8 mouse cellular contexts compared by ENCODE assay signal in genomic region chr2:32312318-32312964, GRCm38 (mm10). TPM values are rescaled to one million over a fixed set of nuclear protein-coding genes. Genes with fewer than 3 reads are reported as not detected.
DNase-seq lines count a peak whose midpoint lies in the region; ATAC-seq lines count a peak whose summit lies in the region.

No protein-coding gene starts in this region.

- intact Hi-C loops in heart, postnatal 10 days (cut with DNase I): no loop called here

- H3K36me3 ChIP-seq in embryonic facial prominence, embryonic 15.5 days: peaks cover 33% of the 10 kb centered on the region

- H3K4me2 ChIP-seq in embryonic facial prominence, embryonic 15.5 days (replicated peaks): peak overlapping the region; percentile 99

- no peaks in the 10 kb centered on the region for H3K27me3 ChIP-seq in embryonic facial prominence, embryonic 15.5 days

- peaks cover 68% of the 10 kb centered on the region for H3K4me1 ChIP-seq in embryonic facial prominence, embryonic 15.5 days

- H3K9ac ChIP-seq in embryonic facial prominence, embryonic 15.5 days: peak overlapping the region; percentile 62

- DNase-seq in CD8-positive naive resting alpha-beta T cell, adult 2 months (ENCODE audit: low read depth in 2 of 2, low spot score in 2 of 2): peak; percentile 67 to 83
- peak; percentile 64 for DNase-seq in adrenal gland, adult 8-10 months
- DNase-seq in heart, postnatal 10 days: peak; percentile 74 to 83
- peak; percentile 89 to 91 for DNase-seq in kidney, postnatal 25 days
- DNase-seq in right cerebral cortex, postnatal 4 days: peak; percentile 82
- peak; percentile 83 to 91 for DNase-seq in urinary bladder, postnatal 4 days (ENCODE audit: low spot score in 2 of 2)

- no peaks in the 10 kb centered on the region for H3K9me3 ChIP-seq in embryonic facial prominence, embryonic 15.5 days (replicated peaks)

- H3K27ac ChIP-seq in embryonic facial prominence, embryonic 15.5 days (replicated peaks): peak overlapping the region; percentile 75

- peak overlapping the region; percentile 70 for H3K4me3 ChIP-seq in embryonic facial prominence, embryonic 15.5 days (replicated peaks)

- WGBS in embryonic facial prominence, embryonic 15.5 days: 4% methylated on average over 49 of the region's 56 CpGs

- peak; percentile 75 for ATAC-seq in embryonic facial prominence, embryonic 15.5 days (ENCODE audit: insufficient number of reproducible peaks, low FRiP score, low TSS enrichment, low read depth)
- peak; percentile 80 for ATAC-seq in megakaryocyte-erythroid progenitor cell, adult 5-6 weeks (replicated peaks; ENCODE audit: low FRiP score, low TSS enrichment, poor library complexity, severe bottlenecking)

RNA-seq across cellular contexts. Expression of gene Swi5, which starts 24.6 kb away (rescaled TPM):
- total RNA-seq in adrenal gland, adult 8-10 months (2022): 100 to 1,000 TPM; 263 to 285 (median 273) TPM
- polyA plus RNA-seq in embryonic facial prominence, embryonic 15.5 days (2015; fragmentation: Nextera tagmentation; extraction: Ambion mirVana): 450 and 462 TPM in 2 replicates
- total RNA-seq in heart, postnatal 10 days (2021): 100 to 1,000 TPM; 163 to 182 TPM
- 309 and 320 TPM in 2 replicates for total RNA-seq in megakaryocyte-erythroid progenitor cell, adult 5-6 weeks (2014; fragmentation: Nextera tagmentation)
- total RNA-seq in megakaryocyte-erythroid progenitor cell, adult 5-6 weeks (2017): 438 and 550 TPM in 2 replicates

RNA-seq across cellular contexts. Expression of gene Golga2, which starts 25.3 kb away (rescaled TPM):
- 10 to 100 TPM; 68.4 to 97.0 (median 84.9) TPM for total RNA-seq in adrenal gland, adult 8-10 months (2022)
- polyA plus RNA-seq in embryonic facial prominence, embryonic 15.5 days (2015; fragmentation: Nextera tagmentation; extraction: Ambion mirVana): 31.6 and 33.9 TPM in 2 replicates
- 10 to 100 TPM; 73.7 to 74.8 TPM for total RNA-seq in heart, postnatal 10 days (2021)
- 34.8 and 39.0 TPM in 2 replicates for total RNA-seq in megakaryocyte-erythroid progenitor cell, adult 5-6 weeks (2014; fragmentation: Nextera tagmentation)
- total RNA-seq in megakaryocyte-erythroid progenitor cell, adult 5-6 weeks (2017): 41.6 and 44.5 TPM in 2 replicates

RNA-seq across cellular contexts. Expression of gene Ciz1, which starts 39.7 kb away (rescaled TPM):
- 100 to 1,000 TPM in 1 of 4 experiments, 10 to 100 TPM in 3; 71.6 to 115 (median 85.4) TPM for total RNA-seq in adrenal gland, adult 8-10 months (2022)
- polyA plus RNA-seq in embryonic facial prominence, embryonic 15.5 days (2015; fragmentation: Nextera tagmentation; extraction: Ambion mirVana): 54.6 and 57.3 TPM in 2 replicates
- total RNA-seq in heart, postnatal 10 days (2021): 10 to 100 TPM; 37.4 to 39.3 TPM
- total RNA-seq in megakaryocyte-erythroid progenitor cell, adult 5-6 weeks (2014; fragmentation: Nextera tagmentation): 140 and 155 TPM in 2 replicates
- 41.0 and 87.4 TPM in 2 replicates for total RNA-seq in megakaryocyte-erythroid progenitor cell, adult 5-6 weeks (2017)

RNA-seq across cellular contexts. Expression of gene Dnm1, which starts 40.7 kb away (rescaled TPM):
- total RNA-seq in adrenal gland, adult 8-10 months (2022): 10 to 100 TPM; 23.2 to 50.0 (median 34.4) TPM
- 30.7 and 31.5 TPM in 2 replicates for polyA plus RNA-seq in embryonic facial prominence, embryonic 15.5 days (2015; fragmentation: Nextera tagmentation; extraction: Ambion mirVana)
- 10 to 100 TPM; 10.0 to 12.5 TPM for total RNA-seq in heart, postnatal 10 days (2021)
- total RNA-seq in megakaryocyte-erythroid progenitor cell, adult 5-6 weeks (2014; fragmentation: Nextera tagmentation): not detected in 2 replicates
- total RNA-seq in megakaryocyte-erythroid progenitor cell, adult 5-6 weeks (2017): not detected in 2 replicates

RNA-seq across cellular contexts. Expression of gene Uck1, which starts 52.5 kb away (rescaled TPM):
- total RNA-seq in adrenal gland, adult 8-10 months (2022): 100 to 1,000 TPM; 114 to 126 (median 125) TPM
- 66.9 and 67.1 TPM in 2 replicates for polyA plus RNA-seq in embryonic facial prominence, embryonic 15.5 days (2015; fragmentation: Nextera tagmentation; extraction: Ambion mirVana)
- 10 to 100 TPM; 30.9 to 34.9 TPM for total RNA-seq in heart, postnatal 10 days (2021)
- total RNA-seq in megakaryocyte-erythroid progenitor cell, adult 5-6 weeks (2014; fragmentation: Nextera tagmentation): 47.2 and 72.7 TPM in 2 replicates
- total RNA-seq in megakaryocyte-erythroid progenitor cell, adult 5-6 weeks (2017): 21.5 and 21.9 TPM in 2 replicates

Comparison
In these comparisons a context has a peak if more than half of its experiments do, and no peak if none do; other contexts are left out.
1. Peak in every context shown above with its lines: DNase-seq, ATAC-seq, H3K4me3 ChIP-seq and H3K27ac ChIP-seq.